Mouse (Mus musculus) mouse embryonic stem cell (cell line): Measurements from ENCODE around the gene Glyatl3.

ENCODE experiments used
- in situ Hi-C, 2 experiments: fragments of 300-500 bp; cut with MboI; formaldehyde crosslinking; loops; 1 replicate in 1 of 2; 3 replicates in 1 of 2; pipeline ENCODE4 v1.14.3; 2019 to 2020; ENCODE audit warnings: low sequenced_read_pairs in 2 of 2, low pct_unique_long_range_greater_than_20kb in 1 of 2, mixed read lengths in 1 of 2; ENCODE audit not compliant: unreplicated experiment in 1 of 2

The Glyatl3 gene

DNA sequence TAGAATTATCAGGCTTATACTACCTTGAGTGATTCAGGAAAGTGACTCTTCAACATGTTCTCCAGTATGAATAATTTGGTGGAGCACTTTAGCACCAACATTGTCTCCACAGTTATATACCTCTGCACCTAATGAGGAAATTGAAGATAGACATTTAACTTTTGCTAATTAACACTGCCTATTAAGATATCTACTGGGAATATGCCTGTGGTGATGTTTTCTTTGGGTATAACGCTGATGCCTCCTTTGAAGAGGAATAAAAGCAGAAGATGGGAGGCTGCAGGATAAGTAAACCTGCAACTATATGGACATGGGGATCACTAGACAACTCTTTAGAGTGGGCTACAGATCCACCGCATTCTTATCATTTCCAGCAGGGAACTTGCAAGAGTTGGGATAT, at the start of gene Glyatl3:
Gene Glyatl3, minus strand, starts transcription at position 101 of the 400 bp plus-strand sequence.
- in situ Hi-C loops: no loop called here

DNA sequence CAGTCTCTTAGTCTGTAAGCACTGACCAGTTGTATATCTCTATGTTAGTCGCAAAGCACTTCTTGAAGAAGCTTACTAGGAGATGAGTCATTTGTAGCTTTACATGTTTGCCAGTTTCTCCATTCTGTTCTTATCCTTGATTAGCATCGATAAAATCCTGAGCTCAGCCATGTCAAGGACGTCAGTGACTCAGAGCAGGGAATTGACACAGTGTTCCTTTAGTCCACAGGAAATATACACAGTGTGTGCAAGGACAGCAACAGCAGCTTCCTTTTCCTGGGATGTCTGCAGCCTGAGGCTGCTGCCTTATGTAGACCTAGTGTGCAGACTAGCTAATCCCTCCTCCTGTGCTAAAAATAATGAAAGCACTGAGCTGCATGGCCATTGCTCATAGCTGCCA, 34.4 kb upstream of the Glyatl3 start:
- in situ Hi-C loops: loop anchor here in 1 of 2 experiments (25.0 kb wide), 1 partner anchor 1864 kb away; no protein-coding TSS in a partner anchor

DNA sequence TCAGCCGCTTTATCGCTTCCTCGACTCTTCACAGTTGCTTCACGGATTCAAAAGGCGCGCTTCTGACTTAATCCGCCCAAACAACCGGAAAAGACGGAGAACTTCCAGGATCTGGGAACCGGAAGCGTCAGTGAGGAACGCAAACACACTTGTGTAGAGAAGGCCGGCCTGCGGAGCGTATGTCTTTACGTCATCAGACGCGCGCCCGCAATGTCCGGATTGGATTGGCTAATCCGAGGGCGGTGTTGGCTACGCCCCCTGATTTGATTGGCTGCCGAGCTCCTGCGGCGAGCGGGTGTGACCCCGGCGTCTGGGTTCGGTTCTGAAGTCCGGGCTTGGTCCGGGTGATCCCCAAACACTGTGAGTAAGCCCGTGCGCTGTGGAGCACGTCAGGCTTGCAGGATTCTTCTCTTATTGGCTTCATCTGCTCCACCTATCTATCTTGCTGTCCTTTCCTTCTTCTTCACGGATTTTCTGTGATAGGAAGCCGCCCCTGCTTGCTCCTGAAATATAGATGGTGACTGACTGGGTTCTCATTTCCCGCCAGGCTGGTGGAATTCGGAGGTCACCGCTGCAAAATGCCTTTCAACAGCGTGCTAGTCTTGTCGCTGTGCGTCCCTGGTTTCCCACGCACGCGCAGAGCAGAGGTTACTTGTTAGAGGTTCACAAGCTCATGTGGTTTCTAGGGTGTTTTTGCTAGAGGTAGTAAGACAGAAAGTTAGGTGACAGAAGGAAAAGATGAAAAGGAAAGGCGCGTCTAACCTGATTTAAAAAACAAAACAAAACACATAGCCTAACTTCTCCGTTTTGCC, 20.5 kb upstream of the Glyatl3 start, which contains the start of the genes Mut and Cenpq:
Gene Mut, plus strand, starts transcription at position 266 of the 812 bp plus-strand sequence.
Gene Cenpq, minus strand, starts transcription at position 628 of the 812 bp plus-strand sequence.
- in situ Hi-C loops: loop anchor here in 1 of 2 experiments (25.0 kb wide), 1 partner anchor 1878 kb away; no protein-coding TSS in a partner anchor

DNA sequence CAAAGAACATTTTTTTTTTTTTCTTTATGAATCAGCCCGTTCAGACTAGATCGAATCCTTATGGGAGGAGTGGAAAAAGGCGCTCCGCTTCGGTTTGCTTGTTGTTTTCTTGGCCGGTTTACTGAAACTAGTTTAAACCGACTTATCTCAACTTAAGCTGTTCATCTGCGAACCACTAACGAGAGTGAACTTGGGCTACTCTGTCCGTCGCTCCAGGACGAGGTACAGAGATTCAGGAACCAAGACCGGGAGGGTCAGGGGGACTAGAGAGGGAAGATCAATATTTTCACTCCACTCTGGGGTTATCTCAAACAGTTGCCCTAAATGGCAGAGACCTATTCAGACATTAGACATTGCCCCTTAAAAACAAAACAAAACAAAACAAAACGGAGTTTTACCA, 19.8 kb upstream of the Glyatl3 start:
- in situ Hi-C loops: loop anchor here in 1 of 2 experiments (25.0 kb wide), 1 partner anchor 1878 kb away; no protein-coding TSS in a partner anchor

DNA sequence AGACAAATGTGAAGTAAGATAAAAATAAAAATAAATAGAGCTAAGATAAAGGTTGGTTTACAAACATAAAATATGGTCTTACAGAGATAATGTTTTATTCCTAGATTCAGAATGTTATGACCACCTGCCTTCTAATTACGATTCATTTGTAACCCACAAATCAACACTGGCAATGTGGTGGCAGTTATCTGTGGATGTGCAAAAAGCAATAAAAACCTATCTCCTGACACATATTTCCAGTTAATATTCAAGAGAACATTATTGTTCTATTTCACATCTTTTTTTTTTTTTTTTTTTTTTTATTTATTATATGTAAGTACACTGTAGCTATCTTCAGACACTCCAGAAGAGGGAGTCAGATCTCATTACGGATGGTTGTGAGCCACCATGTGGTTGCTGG, 1.3 kb upstream of the Glyatl3 start:
- in situ Hi-C loops: no loop called here

DNA sequence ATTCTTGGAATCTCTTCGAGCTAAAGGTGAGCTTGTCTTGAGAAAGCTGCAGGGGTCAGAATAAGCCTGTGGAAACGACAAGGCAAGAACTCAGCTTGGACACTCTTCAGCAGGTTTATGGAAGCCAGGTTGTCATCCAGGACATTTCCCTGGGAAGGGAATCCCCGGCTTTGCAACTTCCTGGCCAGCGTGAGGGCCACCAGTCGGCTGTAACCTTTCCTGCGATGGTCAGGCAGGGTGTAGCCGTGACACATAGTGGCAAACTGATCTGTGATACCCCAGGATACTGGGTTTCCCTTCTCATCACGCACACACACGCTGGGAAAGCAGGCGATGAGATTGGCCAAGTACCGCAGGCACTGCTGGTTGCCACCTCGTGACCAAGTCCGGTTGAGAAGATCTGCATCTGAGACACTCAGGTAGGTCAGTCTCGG, 9.4 kb downstream of the Glyatl3 start:
- in situ Hi-C loops: no loop called here

DNA sequence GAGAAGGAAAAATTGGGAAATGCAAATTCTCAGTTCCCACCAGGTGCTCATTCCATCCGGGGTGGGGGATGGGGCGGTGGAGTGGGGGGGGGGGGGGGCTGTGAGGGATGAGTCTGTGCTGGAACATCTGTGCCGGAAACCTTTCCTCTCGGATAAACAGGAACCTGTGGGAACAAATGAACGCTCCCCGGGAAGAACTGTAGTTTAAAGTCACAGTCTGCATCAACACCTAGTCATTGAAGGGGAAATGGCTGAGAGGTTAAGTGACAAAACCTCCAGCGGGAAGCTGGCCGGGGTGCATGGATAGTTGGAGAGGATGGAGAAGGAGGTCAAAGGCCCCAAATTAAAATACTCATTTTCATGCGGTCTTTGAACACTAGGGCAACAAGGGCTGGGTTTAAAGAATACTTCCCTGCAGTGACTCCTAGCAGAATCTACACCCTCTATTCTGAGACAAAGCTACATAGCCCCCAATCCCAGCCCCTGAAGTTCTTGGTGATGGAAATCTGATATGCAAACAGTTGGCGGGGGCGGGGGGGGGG, 10.0 kb downstream of the Glyatl3 start:
- in situ Hi-C loops: no loop called here

DNA sequence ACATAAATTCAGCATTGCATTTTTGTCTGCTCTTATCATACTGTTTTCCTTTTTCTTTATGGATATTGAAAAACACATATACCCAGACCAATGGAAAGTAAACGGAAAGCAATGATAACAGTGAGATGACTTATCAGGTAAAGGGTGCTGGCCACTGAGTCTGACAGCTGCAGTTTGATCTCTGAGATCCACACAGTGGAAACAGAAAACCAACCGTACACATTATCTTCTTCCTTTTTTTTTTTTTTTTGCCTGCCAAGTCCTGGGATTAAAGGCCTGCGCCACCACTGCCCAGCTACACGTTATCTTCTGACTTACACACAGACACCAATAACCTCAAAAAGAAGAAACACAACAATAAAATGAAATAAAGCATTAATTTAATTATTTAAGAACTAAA, 10.8 kb downstream of the Glyatl3 start:
- in situ Hi-C loops: no loop called here

DNA sequence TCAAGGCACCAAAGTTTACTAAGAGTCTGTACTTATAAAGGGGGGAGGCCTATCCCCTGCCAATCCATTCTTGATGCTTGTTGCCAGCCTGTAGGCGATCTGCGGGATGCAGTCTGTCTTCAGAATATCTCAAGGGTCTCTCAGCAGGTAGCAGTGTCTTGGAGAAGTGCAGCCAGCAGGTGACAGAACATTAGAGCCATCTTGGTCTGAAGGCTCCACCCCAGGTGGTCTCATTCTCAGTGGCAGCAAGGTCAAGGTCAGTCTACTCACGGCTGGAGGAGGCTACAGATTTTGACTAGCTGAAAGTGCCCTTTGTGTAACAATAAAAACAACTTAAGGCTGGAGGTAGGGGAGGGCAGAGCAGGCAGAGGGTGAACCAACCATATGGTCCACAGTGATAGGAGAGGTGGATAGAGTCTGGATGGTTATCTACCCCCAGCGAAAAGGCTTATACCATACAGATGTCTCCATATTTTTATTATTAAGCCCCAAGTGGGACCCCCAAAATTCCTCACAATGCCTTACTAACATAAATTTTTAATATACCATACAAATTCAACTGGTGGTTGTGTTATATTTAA, 14.3 kb downstream of the Glyatl3 start:
- in situ Hi-C loops: loop anchor here (10.0 kb wide), 2 partner anchors 55 to 65 kb away; no protein-coding TSS in a partner anchor

DNA sequence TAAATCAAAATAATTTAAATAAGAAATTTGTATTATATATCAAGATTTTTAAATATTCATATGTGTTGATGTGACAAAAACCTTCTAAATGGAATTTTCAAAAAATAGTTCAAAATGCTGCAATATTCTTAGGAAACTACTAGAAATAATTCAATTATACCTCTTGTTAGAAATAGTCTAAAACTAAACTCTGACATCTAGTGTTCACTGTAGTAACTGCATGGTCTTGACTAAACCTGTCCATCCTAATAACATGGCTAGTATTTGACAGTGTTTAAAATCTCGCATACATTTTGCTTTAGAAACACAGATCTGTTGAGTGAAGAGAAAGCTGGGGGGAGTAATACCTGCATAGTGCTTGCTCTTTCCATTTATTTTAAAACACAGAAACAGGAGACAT, 17.3 kb downstream of the Glyatl3 start:
- in situ Hi-C loops: loop anchor here (10.0 kb wide), 2 partner anchors 52 to 62 kb away; no protein-coding TSS in a partner anchor

DNA sequence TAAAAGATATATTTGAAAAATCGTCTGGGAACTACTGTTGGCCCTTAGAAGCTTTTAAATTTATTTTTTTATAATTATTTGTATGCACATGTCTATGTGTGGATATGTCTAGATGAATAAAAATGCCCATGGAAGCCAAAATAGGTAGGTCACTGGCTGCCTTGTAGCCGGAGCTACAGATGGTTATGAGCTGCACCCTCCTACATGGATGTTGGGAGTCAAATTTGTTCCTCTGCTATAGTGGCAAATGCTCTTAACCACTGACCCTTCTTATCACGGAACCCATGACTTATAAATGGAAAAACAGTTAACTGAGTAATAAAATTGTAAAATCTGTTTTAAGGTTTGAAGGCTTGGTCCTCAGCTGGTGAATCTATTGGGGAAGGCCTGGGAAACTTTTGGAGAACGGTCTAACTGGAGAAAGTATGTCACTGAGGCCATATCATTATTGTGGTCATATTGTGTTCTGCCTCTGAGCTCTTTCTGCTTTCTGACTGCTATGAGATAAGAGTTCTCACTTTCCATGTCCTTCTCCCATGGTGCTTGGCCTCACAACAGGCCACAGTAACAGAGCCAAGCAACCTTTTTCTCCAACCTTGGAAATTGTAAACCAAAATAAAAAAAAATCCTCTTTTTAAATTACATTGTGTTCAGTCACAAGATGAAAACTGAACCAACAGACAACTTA, 26.2 kb downstream of the Glyatl3 start:
- in situ Hi-C loops: no loop called here

DNA sequence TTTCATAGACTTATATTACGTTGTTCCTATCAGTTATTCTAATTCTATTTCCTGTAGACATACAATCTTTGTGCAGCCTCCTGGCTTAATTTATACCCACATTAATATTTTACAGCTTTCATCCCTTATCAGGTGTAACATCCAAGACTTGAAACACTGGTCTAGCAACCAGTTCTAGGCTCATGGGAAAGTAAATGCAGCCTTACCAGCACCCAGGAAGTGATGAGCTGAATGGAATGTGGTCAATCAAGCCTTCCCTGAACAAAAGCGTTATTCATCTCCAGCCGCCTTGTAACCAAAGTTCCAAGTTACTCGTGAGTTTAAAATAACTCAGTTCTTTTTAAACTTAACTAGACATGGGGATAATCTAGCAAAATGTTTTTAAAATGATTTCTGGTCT, 29.0 kb downstream of the Glyatl3 start:
- in situ Hi-C loops: no loop called here

DNA sequence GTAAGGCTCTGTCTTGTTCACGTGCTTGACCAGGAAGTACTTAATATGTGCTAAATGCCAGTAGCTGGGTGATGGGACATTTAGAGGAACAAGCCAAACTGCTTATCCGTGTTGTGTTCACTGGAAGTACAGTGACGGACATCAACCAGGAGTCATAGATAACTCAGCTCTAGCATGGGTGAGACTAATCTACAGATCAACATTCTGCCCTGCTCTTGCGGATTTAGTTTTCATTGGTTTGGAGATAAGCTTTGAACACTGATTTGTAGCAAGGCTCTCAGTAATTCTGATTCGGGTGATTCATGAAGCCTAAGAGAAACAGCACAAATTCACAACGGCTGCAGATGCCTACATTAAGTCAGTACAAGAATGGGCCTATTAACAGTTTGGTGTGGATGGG, 32.0 kb downstream of the Glyatl3 start:
- in situ Hi-C loops: no loop called here

DNA sequence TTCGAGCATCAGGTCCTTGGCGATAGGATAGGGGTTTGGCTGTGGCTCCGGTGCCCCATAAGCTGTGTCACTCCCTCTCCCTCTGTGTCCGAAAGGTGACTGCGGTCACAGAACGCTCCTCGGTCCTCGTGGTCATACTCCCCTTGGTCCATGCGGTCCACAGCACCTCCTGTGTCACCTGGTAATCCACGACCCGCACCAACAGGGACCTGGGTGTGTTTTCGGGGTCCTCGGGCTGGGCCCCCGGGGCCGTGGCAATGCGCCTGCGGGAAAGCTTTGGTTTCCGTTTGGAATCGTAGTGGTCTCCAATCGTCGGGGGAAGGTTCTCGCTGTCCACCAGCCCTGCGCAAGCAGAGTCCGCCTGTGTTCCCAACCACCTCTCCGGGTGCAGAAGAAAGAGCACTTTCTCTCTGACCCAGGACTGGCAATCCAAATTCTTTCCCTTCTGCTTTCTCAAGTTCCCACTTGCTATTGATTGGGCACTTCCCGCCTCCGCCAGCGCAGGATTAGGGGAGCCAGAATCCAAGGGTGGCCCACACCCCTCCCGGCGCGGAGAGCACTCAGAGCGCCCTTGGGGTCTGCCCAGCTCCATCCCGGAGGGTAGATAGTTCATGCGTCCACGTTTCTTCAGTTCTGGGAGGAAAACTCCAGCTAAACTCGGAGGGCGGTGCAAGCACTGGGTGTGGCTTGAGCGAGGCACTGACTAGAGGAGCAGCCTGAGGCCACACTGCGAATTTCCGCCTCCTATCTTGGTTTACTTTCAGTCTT, 34.0 kb downstream of the Glyatl3 start, which contains the start of gene 9130008F23Rik:
Gene 9130008F23Rik, minus strand, starts transcription at position 636 of the 768 bp plus-strand sequence.
- in situ Hi-C loops: no loop called here

DNA sequence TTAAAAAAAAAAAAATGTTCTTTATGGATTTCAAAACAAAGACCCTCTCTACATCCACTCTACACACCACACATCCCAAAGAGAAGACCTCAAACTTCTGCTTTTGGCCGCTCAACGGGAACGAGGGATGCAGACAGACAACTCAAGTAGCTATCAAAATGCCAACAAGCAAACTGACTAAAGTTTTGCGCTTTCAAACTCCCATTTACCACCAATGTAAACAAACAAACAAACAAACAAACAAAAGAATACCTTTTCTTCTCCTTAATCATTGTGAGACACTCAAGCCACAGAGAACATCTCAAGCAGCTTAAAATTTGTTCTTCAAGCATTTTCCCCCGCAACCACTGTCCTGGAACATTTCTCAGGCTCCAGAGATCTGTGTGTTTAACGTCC, 34.6 kb downstream of the Glyatl3 start:
- in situ Hi-C loops: no loop called here

DNA sequence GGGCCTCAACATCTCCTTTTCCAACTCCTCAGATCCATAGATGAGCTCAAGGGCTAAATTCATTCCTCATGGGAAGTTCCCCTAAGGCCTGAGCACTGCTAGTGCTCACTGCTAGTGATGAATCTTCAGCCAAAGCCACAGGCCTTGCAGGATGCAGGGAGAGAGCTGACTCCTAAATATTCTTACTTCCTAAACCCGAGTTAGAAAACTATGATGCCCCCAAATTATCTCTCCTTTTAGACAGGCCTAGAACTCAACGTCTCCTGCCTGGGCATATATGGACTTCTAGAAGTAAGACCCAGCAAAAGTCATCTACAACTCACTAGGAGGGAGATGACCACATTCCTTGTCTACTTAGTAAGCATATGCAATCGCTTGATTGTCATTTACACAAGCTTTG, 36.4 kb downstream of the Glyatl3 start:
- in situ Hi-C loops: no loop called here

DNA sequence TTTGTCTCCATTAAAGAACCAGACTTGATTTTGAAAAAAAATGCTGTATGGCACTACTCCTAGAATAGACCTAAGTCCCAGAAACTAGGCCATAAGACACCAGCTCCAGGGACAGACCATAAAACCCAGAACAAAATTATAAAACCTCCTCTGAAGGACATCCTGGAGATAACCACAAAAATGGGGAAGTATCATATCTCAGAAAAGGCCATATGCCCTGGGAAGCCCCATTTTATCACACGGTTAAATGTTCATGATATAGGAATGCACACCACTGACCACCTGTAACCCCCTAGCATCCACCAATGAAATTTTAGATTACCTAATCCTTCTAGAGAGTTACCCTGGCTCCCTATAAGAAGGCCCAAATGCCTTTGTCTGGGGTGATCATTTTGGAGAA, 38.6 kb downstream of the Glyatl3 start:
- in situ Hi-C loops: no loop called here

DNA sequence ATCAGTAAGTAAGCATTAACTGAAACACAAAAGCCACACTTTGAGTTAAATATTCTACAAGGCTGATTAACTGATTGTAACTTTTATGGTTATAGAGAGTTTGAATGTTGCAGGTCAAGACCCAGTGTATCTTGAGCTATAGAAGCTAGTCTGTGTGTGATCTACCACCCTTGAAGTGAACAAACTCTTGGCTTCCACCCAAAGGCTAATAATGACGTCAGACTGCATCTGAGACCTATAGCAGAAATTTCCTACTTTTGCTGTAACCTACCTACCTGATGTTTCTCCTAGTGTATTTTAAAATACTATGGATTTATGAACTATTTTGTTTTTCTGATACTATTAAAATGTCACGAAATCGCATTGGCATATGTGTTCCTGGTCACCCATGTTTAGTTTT, 39.4 kb downstream of the Glyatl3 start:
- in situ Hi-C loops: no loop called here
